Mouse (Mus musculus) forebrain, embryonic 16.5 days (tissue): Measurements from ENCODE around the gene 3830406C13Rik. TPM values are rescaled to one million over a fixed set of nuclear protein-coding genes. Genes with fewer than 3 reads are reported as not detected.

Experiments
- ATAC-seq: fragments of 200-750 bp; cut with Nextera tagmentation; 2 replicates; pipeline ENCODE4 v1.8.0; 2017; ENCODE audit warnings: mild to moderate bottlenecking, moderate library complexity
- H3K27ac ChIP-seq: fragments of 300-500 bp; sonication (generic); 2 replicates; pipeline ENCODE4 v1.5.1; 2014; ENCODE audit warnings: low read length, control low read depth
- H3K27me3 ChIP-seq: fragments of 300-500 bp; sonication (generic); replicated peaks from 2 replicates; pipeline ENCODE4 v1.6.1; 2014; ENCODE audit warnings: low read length; ENCODE audit not compliant: control insufficient read depth, insufficient read depth
- H3K36me3 ChIP-seq: fragments of 300-500 bp; sonication (generic); 2 replicates; pipeline ENCODE4 v1.6.1; 2014; ENCODE audit not compliant: control insufficient read depth, insufficient read depth
- H3K4me1 ChIP-seq: fragments of 300-500 bp; sonication (generic); replicated peaks from 2 replicates; pipeline ENCODE4 v1.6.1; 2014; ENCODE audit warnings: low read length; ENCODE audit not compliant: control insufficient read depth, insufficient read depth
- H3K4me2 ChIP-seq: fragments of 300-500 bp; sonication (generic); 2 replicates; pipeline ENCODE4 v1.6.1; 2014; ENCODE audit warnings: mild to moderate bottlenecking, low read length, control low read depth
- H3K4me3 ChIP-seq: fragments of 300-500 bp; sonication (generic); replicated peaks from 2 replicates; pipeline ENCODE4 v1.5.1; 2014; ENCODE audit warnings: mild to moderate bottlenecking, low read length, control low read depth
- H3K9ac ChIP-seq: fragments of 300-500 bp; sonication (generic); replicated peaks from 2 replicates; pipeline ENCODE4 v1.6.1; 2014; ENCODE audit warnings: low read depth, low read length, control low read depth
- H3K9me3 ChIP-seq: fragments of 300-500 bp; sonication (generic); 2 replicates; pipeline ENCODE4 v1.6.1; 2016; ENCODE audit warnings: low read length; ENCODE audit not compliant: control insufficient read depth
- WGBS: fragments of 180-500 bp; shearing (Covaris S2); extraction: QIAGEN DNeasy Blood & Tissue Kit; methylation state at CpG from one replicate; pipeline ENCODE4 v1.1.7; 2014; 5-methylcytosine and 5-hydroxymethylcytosine counted together
- polyA plus RNA-seq: library from polyadenylated mRNA; unstranded; fragments of >200 nt; fragmentation: Nextera tagmentation; extraction: Ambion mirVana; gene quantifications from 2 replicates; pipeline ENCODE4 v1.2.1, GENCODE M21; 2015

Gene 3830406C13Rik
- polyA plus RNA-seq, 1 experiment from 2014 or later: 50.5 TPM

GRCm38 (mm10) chr14:12300677-12301076 lies 16.7 kb downstream of the 3830406C13Rik start:
- 55% methylated on average over 3 of the region's 3 CpGs for WGBS
- no peaks in the 10 kb centered on the region for H3K36me3 ChIP-seq
- no peak overlapping the region for H3K4me3 ChIP-seq
- peaks cover 6% of the 10 kb centered on the region for H3K4me1 ChIP-seq
- H3K27ac ChIP-seq: no peak overlapping the region
- H3K9me3 ChIP-seq: no peaks in the 10 kb centered on the region
- no peak overlapping the region for H3K4me2 ChIP-seq
- H3K9ac ChIP-seq: no peak overlapping the region
- no peaks in the 10 kb centered on the region for H3K27me3 ChIP-seq
- peak; percentile 20; the same call in 1 of the 2 replicates for ATAC-seq

GRCm38 (mm10) chr14:12303106-12303505 lies 19.1 kb downstream of the 3830406C13Rik start:
- peaks cover 6% of the 10 kb centered on the region for H3K4me1 ChIP-seq
- H3K27me3 ChIP-seq: no peaks in the 10 kb centered on the region
- H3K36me3 ChIP-seq: no peaks in the 10 kb centered on the region
- H3K4me2 ChIP-seq: no peak overlapping the region
- no peak overlapping the region for H3K9ac ChIP-seq
- ATAC-seq: peak; percentile 40; the same call in 1 of the 2 replicates
- no peaks in the 10 kb centered on the region for H3K9me3 ChIP-seq
- H3K27ac ChIP-seq: no peak overlapping the region
- no peak overlapping the region for H3K4me3 ChIP-seq
- 44% methylated on average over 2 of the region's 2 CpGs for WGBS

DNA sequence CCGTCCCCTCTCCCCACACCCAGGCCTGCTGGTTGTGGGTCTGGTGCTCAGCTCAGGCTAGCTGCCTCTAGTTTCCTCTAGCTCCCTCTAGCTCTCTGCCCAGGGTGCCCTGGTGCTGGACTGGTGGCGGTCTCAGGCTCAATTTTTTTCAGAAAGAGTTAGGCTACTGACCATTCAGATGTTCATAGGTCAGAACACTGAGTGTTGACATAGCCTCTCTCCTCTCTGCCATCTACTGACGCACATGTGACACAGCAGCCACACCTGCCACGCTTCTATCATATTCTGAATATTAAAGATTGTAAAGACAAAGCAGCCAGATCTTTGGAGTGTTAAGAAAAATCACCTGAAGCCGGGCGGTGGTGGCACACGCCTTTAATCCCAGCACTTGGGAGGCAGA lies 49.6 kb downstream of the 3830406C13Rik start:
- no peak overlapping the region for H3K4me3 ChIP-seq

DNA sequence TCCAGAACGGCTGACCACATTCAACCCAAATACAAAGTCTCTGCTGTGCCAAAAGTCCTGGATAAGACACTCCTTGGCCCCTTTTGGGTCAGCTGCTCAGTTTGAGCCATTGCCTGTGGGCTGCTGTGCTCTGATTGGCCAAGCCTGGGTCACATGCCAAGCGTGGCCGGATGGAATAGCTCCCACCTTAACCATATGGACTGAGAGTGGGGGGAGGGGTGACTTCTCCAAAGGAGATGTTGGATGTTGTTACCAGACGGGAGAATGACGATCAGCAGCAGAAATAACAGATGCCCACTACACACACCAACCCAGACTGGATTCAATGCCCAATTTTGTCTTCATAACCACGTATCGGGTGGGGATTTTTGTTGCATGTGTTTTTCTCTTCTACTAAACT lies 51.0 kb downstream of the 3830406C13Rik start:
- H3K4me3 ChIP-seq: no peak overlapping the region
- no peak for ATAC-seq
- no peak overlapping the region for H3K27ac ChIP-seq
- H3K36me3 ChIP-seq: no peaks in the 10 kb centered on the region
- H3K27me3 ChIP-seq: peaks cover 14% of the 10 kb centered on the region
- no peak overlapping the region for H3K9ac ChIP-seq
- H3K4me2 ChIP-seq: no peak overlapping the region
- WGBS: 45% methylated on average over 7 of the region's 7 CpGs
- no peaks in the 10 kb centered on the region for H3K9me3 ChIP-seq
- peaks cover 24% of the 10 kb centered on the region for H3K4me1 ChIP-seq

More for the DNA sequence above, 49.6 kb downstream of the 3830406C13Rik start:
- peaks cover 14% of the 10 kb centered on the region for H3K27me3 ChIP-seq
- H3K27ac ChIP-seq: no peak overlapping the region
- H3K4me2 ChIP-seq: no peak overlapping the region
- no peak overlapping the region for H3K9ac ChIP-seq
- WGBS: 81% methylated on average over 7 of the region's 7 CpGs
- H3K4me1 ChIP-seq: peaks cover 17% of the 10 kb centered on the region
- no peaks in the 10 kb centered on the region for H3K9me3 ChIP-seq
- no peaks in the 10 kb centered on the region for H3K36me3 ChIP-seq
- ATAC-seq: no peak

DNA sequence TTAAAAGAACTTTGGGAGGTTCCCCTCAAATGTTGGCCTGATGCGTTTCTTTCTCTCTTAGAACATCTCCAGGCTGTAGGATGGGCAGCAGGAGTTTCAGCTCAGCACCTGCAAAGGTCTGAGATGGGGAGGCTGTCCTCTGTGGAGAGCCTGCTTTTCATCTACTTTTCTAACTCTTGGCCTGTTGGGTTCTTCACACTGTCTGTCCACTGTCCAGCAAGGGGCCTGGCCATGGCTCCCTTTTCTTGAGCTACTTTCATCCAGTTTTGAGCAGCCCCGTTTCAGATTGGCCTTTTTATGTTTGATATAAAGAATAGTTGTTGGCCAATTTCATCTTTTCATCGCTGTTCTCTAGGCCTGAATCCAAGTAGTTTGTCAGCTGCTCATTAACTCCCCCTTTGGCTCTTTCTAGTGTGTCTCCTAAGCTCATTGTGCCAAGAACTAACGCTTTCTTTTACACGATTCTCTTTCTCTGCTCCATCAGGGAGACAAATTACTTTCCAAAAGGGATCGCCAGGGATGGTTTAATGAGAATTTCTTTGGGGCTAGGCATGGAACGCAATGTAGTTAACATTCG lies 53.5 kb downstream of the 3830406C13Rik start:
- H3K4me2 ChIP-seq: peak overlapping the region; percentile 51
- no peak overlapping the region for H3K4me3 ChIP-seq
- no peaks in the 10 kb centered on the region for H3K36me3 ChIP-seq
- WGBS: 3% methylated on average over 8 of the region's 8 CpGs
- no peaks in the 10 kb centered on the region for H3K9me3 ChIP-seq
- peaks cover 42% of the 10 kb centered on the region for H3K4me1 ChIP-seq
- no peak overlapping the region for H3K9ac ChIP-seq
- H3K27me3 ChIP-seq: peaks cover 16% of the 10 kb centered on the region
- ATAC-seq: peak; percentile 73
- H3K27ac ChIP-seq: peak overlapping the region; percentile 95

DNA sequence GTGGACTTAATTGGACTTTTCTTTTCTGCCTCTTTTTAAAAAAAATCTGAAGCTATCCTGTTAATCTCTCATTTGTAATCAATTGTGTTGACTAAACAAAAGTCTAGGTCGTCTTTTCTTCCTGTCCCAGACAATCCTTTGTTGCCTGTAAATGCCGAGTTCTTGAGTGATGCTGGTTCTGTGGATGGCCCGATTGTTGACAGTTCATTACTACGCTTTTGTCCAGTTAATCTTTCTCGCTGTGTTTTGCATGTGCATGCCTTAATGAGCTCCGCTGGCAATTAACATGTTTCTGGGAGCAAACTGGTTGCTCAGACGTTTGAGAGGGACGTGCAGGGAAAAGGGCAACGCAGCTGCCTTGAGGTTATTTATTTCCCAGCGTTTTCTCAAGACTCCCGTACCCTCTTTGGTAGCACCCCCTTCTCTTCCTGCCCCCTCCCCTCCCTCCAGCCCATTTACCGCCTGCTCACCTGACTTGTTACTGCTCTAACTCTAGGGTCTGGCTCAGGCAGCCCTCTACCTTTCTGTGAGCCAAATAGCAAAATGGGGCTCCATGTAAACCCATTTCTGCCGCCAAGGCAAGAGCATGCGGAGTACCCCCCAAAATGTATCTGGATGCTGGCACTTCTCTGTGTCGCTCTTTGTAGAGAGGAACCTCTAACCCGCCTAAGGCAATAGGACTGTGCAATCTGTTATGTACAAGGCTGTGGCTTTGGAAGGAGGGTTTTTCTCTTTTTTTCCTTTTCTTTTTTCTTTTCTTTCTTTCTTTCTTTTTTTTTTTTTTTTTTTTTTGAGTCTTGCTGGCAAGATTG lies 54.2 kb downstream of the 3830406C13Rik start:
- peak overlapping the region; percentile 95 for H3K27ac ChIP-seq
- H3K9ac ChIP-seq: peak overlapping the region; percentile 57

DNA sequence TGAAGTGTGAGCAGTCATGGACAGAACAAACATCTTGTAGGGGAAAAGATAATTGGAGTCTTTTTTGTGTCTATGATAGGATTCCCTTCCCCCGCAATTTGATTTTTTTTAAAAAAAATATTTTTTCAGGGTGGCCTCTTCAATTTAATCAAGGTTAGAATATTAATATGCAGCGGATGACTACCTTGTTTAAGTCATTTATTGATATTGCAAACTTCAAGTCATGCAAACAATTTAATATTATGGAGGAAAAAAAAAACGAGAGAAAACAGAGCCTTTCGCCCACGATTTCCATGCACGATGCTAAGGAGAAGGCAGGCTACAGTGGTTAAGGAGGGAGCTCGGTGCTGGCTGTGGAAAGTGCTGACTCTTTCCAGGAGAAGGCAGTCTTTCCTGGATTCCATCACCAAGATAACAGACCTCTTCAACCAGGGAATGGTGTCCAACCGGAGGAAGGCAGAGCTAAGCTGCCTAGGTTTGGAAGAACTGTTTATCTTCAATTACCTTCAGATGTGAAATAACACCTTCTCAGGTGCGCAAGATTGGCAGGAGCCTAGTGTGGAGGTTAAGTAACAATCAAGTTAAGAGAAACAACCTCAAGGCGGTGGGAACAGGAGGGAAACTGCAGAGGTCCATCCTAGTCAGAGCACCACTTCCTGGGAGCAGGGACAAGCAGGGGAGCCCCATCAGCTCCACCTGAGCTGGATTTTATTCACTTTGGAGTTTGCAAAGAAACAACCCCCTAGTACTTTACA lies 55.0 kb downstream of the 3830406C13Rik start:
- peaks cover 21% of the 10 kb centered on the region for H3K27me3 ChIP-seq
- peak overlapping the region; percentile 95 for H3K27ac ChIP-seq
- WGBS: 3% methylated on average over 10 of the region's 10 CpGs

More for the DNA sequence above, 54.2 kb downstream of the 3830406C13Rik start:
- H3K9me3 ChIP-seq: no peaks in the 10 kb centered on the region
- WGBS: under 1% methylated on average over 16 of the region's 16 CpGs
- peak overlapping the region; percentile 51 for H3K4me2 ChIP-seq
- peak overlapping the region; percentile 14; the same call in 1 of the 2 replicates for H3K4me3 ChIP-seq
- H3K36me3 ChIP-seq: no peaks in the 10 kb centered on the region
- H3K4me1 ChIP-seq: peaks cover 46% of the 10 kb centered on the region
- peak; percentile 76 for ATAC-seq
- H3K27me3 ChIP-seq: peaks cover 17% of the 10 kb centered on the region

GRCm38 (mm10) chr14:12340238-12341074 lies 56.5 kb downstream of the 3830406C13Rik start:
- peak overlapping the region; percentile 83 for H3K9ac ChIP-seq
- under 1% methylated on average over 19 of the region's 19 CpGs for WGBS
- no peak for ATAC-seq

More for the DNA sequence above, 55.0 kb downstream of the 3830406C13Rik start:
- peak overlapping the region; percentile 7 for H3K4me3 ChIP-seq
- ATAC-seq: no peak
- H3K9ac ChIP-seq: peak overlapping the region; percentile 1
- H3K9me3 ChIP-seq: no peaks in the 10 kb centered on the region
- peaks cover 46% of the 10 kb centered on the region for H3K4me1 ChIP-seq
- H3K36me3 ChIP-seq: no peaks in the 10 kb centered on the region
- H3K4me2 ChIP-seq: peak overlapping the region; percentile 51

More at GRCm38 (mm10) chr14:12340238-12341074, 56.5 kb downstream of the 3830406C13Rik start:
- Histone ChIP-seq H3K27me3 (peaks cover 18% of the 10 kb centered on the region), H3K27ac (peak overlapping the region; percentile 88), H3K9me3 (no peaks in the 10 kb centered on the region), H3K4me2 (peak overlapping the region; percentile 71), H3K36me3 (no peaks in the 10 kb centered on the region), H3K4me3 (peak overlapping the region; percentile 59), H3K4me1 (peaks cover 56% of the 10 kb centered on the region)
